Mouse (Mus musculus): ENCODE measurements around the gene Trp53bp1. TPM values are rescaled to one million over a fixed set of nuclear protein-coding genes. Genes with fewer than 3 reads are reported as not detected.

The Trp53bp1 gene
- total and polyA plus RNA-seq, 3 experiments = 13.0 to 29.4 (median 28.3) TPM

GRCm38 (mm10) chr2:121204276-121204675 is 66.9 kb downstream of the Trp53bp1 start:
- no peaks in the 10 kb centered on the region for H3K27me3 ChIP-seq (ENCODE audit: control insufficient read depth, insufficient read depth, low read length)
- H3K4me3 ChIP-seq = no peak overlapping the region
- DNase-seq = no peak
- no peak overlapping the region for H3K27ac ChIP-seq
- no peaks in the 10 kb centered on the region for H3K79me2 ChIP-seq (replicated peaks; ENCODE audit: control insufficient read depth, insufficient read depth, low read length)
- 92% methylated on average over 17 of the region's 17 CpGs for WGBS
- H3K9ac ChIP-seq (ENCODE audit: low read depth, low read length) = no peak overlapping the region
- TF ChIP-seq CTCF (IDR thresholded peaks at IDR 0.05) (no peak), POLR2A (IDR thresholded peaks at IDR 0.05; ENCODE audit: insufficient read depth, low read depth, low read length) (no peak)
- intact Hi-C loops (cut with DNase I) = no loop called here
- H3K36me3 ChIP-seq (ENCODE audit: control insufficient read depth, insufficient read depth, low read length) = no peaks in the 10 kb centered on the region; the same call in 1 of the 2 replicates
- no peaks in the 10 kb centered on the region for H3K4me1 ChIP-seq (ENCODE audit: control insufficient read depth, insufficient read depth, low read length)

DNA sequence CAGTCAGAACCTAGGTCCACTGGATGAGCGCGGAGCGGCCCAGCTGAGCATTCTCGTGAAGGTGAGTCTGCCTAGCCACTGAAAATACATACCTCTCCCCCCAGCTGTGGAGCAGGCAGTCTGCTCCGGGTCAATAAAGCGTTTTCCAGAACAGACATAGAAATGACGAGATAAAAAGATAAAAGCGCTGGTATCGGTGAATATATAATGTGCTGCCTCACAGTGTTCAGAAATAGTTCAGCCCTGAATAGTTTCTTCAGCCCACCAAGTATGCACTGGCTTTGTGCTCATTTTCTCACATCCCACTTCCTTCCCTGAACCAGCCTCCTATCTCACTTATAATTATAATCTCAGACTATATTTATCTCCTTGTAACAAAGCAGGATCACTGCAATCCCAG is 75.7 kb downstream of the Trp53bp1 start:
- H3K27ac ChIP-seq = no peak overlapping the region
- H3K36me3 ChIP-seq (ENCODE audit: control insufficient read depth, insufficient read depth, low read length) = peaks cover 14% of the 10 kb centered on the region
- H3K4me3 ChIP-seq = no peak overlapping the region
- no peaks in the 10 kb centered on the region for H3K27me3 ChIP-seq (ENCODE audit: control insufficient read depth, insufficient read depth, low read length)
- intact Hi-C loops (cut with DNase I) = no loop called here
- no peak overlapping the region for H3K9ac ChIP-seq (ENCODE audit: low read depth, low read length)
- no peaks in the 10 kb centered on the region for H3K79me2 ChIP-seq (replicated peaks; ENCODE audit: control insufficient read depth, insufficient read depth, low read length)
- WGBS = 86% methylated on average over 9 of the region's 9 CpGs
- TF ChIP-seq EP300 (IDR thresholded peaks at IDR 0.05; ENCODE audit: insufficient read depth, low read depth, low read length) = no peak
- TF ChIP-seq POLR2A (IDR thresholded peaks at IDR 0.05; ENCODE audit: insufficient read depth, low read depth, low read length) = no peak
- no peak for TF ChIP-seq CTCF (IDR thresholded peaks at IDR 0.05)
- no peaks in the 10 kb centered on the region; the same call in 1 of the 2 replicates for H3K4me1 ChIP-seq (ENCODE audit: control insufficient read depth, insufficient read depth, low read length)
- no peak for DNase-seq

GRCm38 (mm10) chr2:121188530-121188929 is 82.7 kb downstream of the Trp53bp1 start:
- H3K79me2 ChIP-seq (replicated peaks; ENCODE audit: control insufficient read depth, insufficient read depth, low read length) = no peaks in the 10 kb centered on the region
- no peak overlapping the region for H3K9ac ChIP-seq (ENCODE audit: low read depth, low read length)
- TF ChIP-seq POLR2A (IDR thresholded peaks at IDR 0.05; ENCODE audit: insufficient read depth, low read depth, low read length) (no peak), CTCF (IDR thresholded peaks at IDR 0.05) (peak; percentile 40)
- intact Hi-C loops (cut with DNase I) = loop anchor here (5.0 kb wide), 1 partner anchor 169 kb away; the partner anchor contains the start of genes Ckmt1 and Ppip5k1
- 87% methylated on average over 1 of the region's 1 CpGs for WGBS
- peaks cover 7% of the 10 kb centered on the region for H3K36me3 ChIP-seq (ENCODE audit: control insufficient read depth, insufficient read depth, low read length)
- H3K4me3 ChIP-seq = no peak overlapping the region
- H3K27ac ChIP-seq = no peak overlapping the region
- no peak for DNase-seq
- H3K27me3 ChIP-seq (ENCODE audit: control insufficient read depth, insufficient read depth, low read length) = no peaks in the 10 kb centered on the region
- no peaks in the 10 kb centered on the region; the same call in 1 of the 2 replicates for H3K4me1 ChIP-seq (ENCODE audit: control insufficient read depth, insufficient read depth, low read length)

- no peak overlapping the region for H3K27ac ChIP-seq
- DNase-seq = no peak
- H3K4me3 ChIP-seq = no peak overlapping the region
- H3K36me3 ChIP-seq (ENCODE audit: control insufficient read depth, insufficient read depth, low read length) = peaks cover 2% of the 10 kb centered on the region; the same call in 1 of the 2 replicates
- H3K9ac ChIP-seq (ENCODE audit: low read depth, low read length) = no peak overlapping the region
- no peaks in the 10 kb centered on the region for H3K79me2 ChIP-seq (replicated peaks; ENCODE audit: control insufficient read depth, insufficient read depth, low read length)
- H3K27me3 ChIP-seq (ENCODE audit: control insufficient read depth, insufficient read depth, low read length) = no peaks in the 10 kb centered on the region
- intact Hi-C loops (cut with DNase I) = no loop called here
- H3K4me1 ChIP-seq (ENCODE audit: control insufficient read depth, insufficient read depth, low read length) = no peaks in the 10 kb centered on the region
- TF ChIP-seq POLR2A (IDR thresholded peaks at IDR 0.05; ENCODE audit: insufficient read depth, low read depth, low read length) (no peak), CTCF (IDR thresholded peaks at IDR 0.05) (no peak), EP300 (IDR thresholded peaks at IDR 0.05; ENCODE audit: insufficient read depth, low read depth, low read length) (no peak)
- 94% methylated on average over 7 of the region's 7 CpGs for WGBS
These were observed 87.1 kb downstream of the Trp53bp1 start for GRCm38 (mm10) chr2:121184142-121184541.

DNA sequence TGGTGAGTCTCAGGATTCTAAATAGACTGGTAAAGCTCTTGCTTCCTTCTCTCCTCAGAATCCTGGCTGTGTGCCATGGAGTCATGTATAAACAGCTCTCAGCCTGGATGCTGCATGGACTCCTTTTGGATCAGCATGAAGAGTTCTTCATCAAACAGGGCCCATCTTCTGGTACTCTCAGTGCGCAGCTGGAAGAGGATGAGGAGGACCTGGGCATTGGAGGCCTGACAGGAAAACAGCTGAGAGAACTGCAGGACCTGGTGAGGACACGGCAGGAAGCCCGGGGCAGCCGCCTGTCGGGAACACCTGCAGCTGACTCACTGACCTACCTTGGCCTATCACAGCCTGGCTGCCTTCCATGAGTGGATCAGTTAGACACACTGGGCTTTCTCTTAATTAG is 87.8 kb downstream of the Trp53bp1 start:
- Histone ChIP-seq H3K79me2 (replicated peaks; ENCODE audit: control insufficient read depth, insufficient read depth, low read length) (no peaks in the 10 kb centered on the region), H3K27me3 (ENCODE audit: control insufficient read depth, insufficient read depth, low read length) (no peaks in the 10 kb centered on the region), H3K4me1 (ENCODE audit: control insufficient read depth, insufficient read depth, low read length) (no peaks in the 10 kb centered on the region), H3K4me3 (no peak overlapping the region), H3K27ac (no peak overlapping the region), H3K9ac (ENCODE audit: low read depth, low read length) (no peak overlapping the region), H3K36me3 (ENCODE audit: control insufficient read depth, insufficient read depth, low read length) (peaks cover 3% of the 10 kb centered on the region; the same call in 1 of the 2 replicates)
- 84% methylated on average over 5 of the region's 5 CpGs for WGBS
- DNase-seq = no peak
- intact Hi-C loops (cut with DNase I) = no loop called here
- TF ChIP-seq CTCF (IDR thresholded peaks at IDR 0.05) = no peak
- no peak for TF ChIP-seq EP300 (IDR thresholded peaks at IDR 0.05; ENCODE audit: insufficient read depth, low read depth, low read length)
- TF ChIP-seq POLR2A (IDR thresholded peaks at IDR 0.05; ENCODE audit: insufficient read depth, low read depth, low read length) = no peak

- Histone ChIP-seq H3K4me3 (no peak overlapping the region), H3K27ac (no peak overlapping the region), H3K9ac (ENCODE audit: low read depth, low read length) (no peak overlapping the region), H3K4me1 (ENCODE audit: control insufficient read depth, insufficient read depth, low read length) (no peaks in the 10 kb centered on the region; the same call in 1 of the 2 replicates), H3K27me3 (ENCODE audit: control insufficient read depth, insufficient read depth, low read length) (no peaks in the 10 kb centered on the region), H3K36me3 (ENCODE audit: control insufficient read depth, insufficient read depth, low read length) (peaks cover 5% of the 10 kb centered on the region; the same call in 1 of the 2 replicates), H3K79me2 (replicated peaks; ENCODE audit: control insufficient read depth, insufficient read depth, low read length) (no peaks in the 10 kb centered on the region)
- WGBS = 90% methylated on average over 3 of the region's 3 CpGs
- TF ChIP-seq EP300 (IDR thresholded peaks at IDR 0.05; ENCODE audit: insufficient read depth, low read depth, low read length) = no peak
- peak; percentile 50 for TF ChIP-seq CTCF (IDR thresholded peaks at IDR 0.05)
- intact Hi-C loops (cut with DNase I) = no loop called here
- DNase-seq = no peak
These were observed 92.3 kb downstream of the Trp53bp1 start for GRCm38 (mm10) chr2:121178828-121179479.
